Mouse (Mus musculus): Measurements from ENCODE around the gene Dynlt1f.
"Not testable (repeated sequence)": the region's sequence is repeated elsewhere in the genome, so short reads cannot be mapped to it uniquely, and the experiment has no call there.

Dynlt1f gene

DNA sequence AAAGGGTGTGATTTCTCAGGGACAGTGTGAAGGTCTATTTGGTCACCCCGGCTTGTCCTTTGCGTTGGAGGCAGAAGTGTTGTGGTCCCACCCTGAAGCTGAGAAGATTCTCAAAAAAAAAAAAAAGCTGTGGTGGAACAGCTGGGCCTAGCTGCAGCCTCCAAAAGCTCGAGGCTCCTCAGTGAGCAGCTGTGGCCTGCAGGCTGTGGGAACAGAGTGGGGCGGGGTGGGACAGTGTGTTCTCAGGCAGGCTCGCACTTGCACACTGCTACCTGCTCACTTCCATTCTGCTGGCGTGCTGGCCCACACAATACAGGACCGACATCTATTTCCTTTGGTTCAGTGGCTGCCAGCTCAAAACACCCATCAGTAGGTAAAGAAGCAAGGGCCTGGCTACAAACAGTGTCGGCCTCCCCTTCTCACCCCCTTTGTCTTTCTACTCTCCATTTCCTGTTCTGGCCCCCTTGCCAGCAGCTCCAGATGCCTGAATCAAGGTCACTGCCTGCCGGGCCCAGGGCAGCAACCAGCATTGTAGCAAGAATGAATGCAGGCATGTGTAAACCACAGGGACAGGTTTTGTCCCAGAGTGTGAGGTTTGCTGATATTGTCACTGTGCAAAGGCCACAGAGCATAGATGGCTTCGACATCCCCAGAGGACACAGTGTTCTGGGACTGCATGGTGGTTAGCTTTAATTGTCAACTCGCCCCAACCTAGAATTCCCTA, 5.6 kb upstream of the Dynlt1f start:
- DNase-seq (ENCODE audit: low spot score): peak; percentile 75

DNA sequence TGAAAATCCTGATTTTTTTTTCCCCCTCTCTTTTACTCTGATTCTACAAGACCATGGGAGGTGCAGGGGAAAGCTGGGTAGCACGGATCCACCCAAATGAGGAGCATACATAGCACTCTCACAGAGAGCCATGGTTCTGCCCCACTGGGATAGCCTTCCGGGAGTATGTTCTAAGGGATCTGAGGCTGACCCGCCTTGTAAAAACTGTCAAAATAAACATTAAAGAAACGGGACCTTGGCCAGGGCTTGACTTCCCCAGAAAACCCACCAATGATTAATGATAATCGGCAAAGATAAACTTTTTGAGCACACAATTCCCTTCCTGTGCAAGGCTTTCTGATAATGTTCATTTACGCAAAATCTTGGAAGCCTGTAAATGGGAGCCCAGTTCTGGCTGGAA, 4.9 kb upstream of the Dynlt1f start:
- DNase-seq (ENCODE audit: low spot score): not testable (repeated sequence)

- DNase-seq (ENCODE audit: low spot score): not testable (repeated sequence)
These were observed 3.1 kb upstream of the Dynlt1f start, which contains the start of gene Sytl3 for GRCm38 (mm10) chr17:6658801-6659200. TSS of gene Sytl3 (plus strand) at chr17:6659093.

DNA sequence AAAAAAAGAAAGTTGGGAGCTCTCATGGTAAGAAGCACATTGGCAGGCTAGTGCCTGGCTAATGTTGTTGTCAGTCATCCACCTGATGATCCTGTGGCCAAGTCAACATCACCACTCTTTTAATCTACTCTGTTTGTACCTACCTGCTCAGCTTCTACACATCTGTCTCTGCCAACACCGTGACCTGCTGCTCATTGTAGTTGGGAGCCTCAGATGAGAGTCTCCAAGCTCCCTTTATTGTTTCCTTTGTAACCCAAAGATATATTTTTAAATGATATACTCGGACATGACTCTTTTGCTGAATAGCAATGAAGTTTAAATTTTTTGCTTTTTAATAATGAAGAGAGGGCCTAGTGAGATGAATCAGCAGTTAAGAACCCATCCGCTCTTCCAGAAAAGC, 771 bp upstream of the Dynlt1f start:
- not testable (repeated sequence) for DNase-seq (ENCODE audit: low spot score)

GRCm38 (mm10) chr17:6655087-6655511, 601 bp downstream of the Dynlt1f start:
- peak; percentile 76 for DNase-seq (ENCODE audit: low spot score)

DNA sequence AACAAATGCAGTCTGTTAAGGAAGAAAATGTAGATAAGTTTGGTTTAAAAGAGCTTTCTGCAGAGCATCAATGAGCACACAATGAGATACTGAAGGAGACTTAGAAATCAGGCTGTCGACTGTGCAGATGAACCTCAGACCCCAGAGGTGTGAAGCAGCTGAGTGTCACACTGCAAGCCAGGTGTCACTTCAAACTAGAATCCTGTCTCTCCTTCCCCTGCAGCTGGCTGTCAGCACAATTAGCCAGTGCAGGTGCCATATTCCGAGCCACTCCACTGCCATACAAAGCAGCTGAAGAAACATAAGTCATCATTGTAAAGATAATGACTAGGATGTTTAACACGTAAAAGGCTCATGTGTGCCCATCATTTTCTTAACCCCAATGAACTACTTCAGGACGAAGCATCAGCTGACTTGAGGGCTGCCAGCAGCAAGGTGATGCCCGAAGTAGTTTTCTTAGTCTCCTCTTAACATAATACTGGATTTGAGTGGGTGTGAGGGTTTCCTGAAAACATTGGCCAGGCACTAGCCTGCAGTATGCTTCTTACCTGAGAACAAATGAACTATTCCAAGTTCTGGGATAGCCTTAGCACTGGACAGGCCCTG, 2.3 kb downstream of the Dynlt1f start:
- DNase-seq (ENCODE audit: low spot score): not testable (repeated sequence)

GRCm38 (mm10) chr17:6650904-6651565, 4.7 kb downstream of the Dynlt1f start:
- not testable (repeated sequence) for DNase-seq (ENCODE audit: low spot score)

DNA sequence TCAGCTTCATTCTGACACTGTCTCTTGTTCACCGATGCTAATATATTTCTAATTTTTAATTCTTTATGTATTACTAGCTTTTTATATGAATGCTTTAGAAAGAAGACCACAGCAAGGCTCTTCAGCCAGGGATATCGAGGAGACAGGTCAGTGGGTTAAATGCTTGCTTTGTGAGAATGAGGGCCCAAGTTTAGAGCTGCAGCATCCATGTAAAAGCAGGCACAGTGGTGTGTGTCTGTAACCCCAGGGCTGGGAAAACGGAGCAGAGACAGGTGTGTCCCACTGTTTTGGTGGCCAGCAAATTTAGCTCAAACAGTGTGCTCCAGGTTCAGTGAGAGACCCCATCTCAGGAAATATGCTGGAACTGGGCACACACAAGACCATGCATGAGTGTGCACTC, 8.2 kb downstream of the Dynlt1f start:
- DNase-seq (ENCODE audit: low spot score): not testable (repeated sequence)

- not testable (repeated sequence) for DNase-seq (ENCODE audit: low spot score)
These were observed 8.9 kb downstream of the Dynlt1f start for GRCm38 (mm10) chr17:6646841-6647240.

- not testable (repeated sequence) for DNase-seq (ENCODE audit: low spot score)
These were observed 10.0 kb downstream of the Dynlt1f start for GRCm38 (mm10) chr17:6645668-6646067.

- DNase-seq (ENCODE audit: low spot score): not testable (repeated sequence)
These were observed 11.0 kb downstream of the Dynlt1f start for GRCm38 (mm10) chr17:6644673-6645072.

- not testable (repeated sequence) for DNase-seq (ENCODE audit: low spot score)
These were observed 11.5 kb downstream of the Dynlt1f start for GRCm38 (mm10) chr17:6644210-6644609.

GRCm38 (mm10) chr17:6640771-6641429, 14.8 kb downstream of the Dynlt1f start:
- DNase-seq (ENCODE audit: low spot score): not testable (repeated sequence)

GRCm38 (mm10) chr17:6640044-6640637, 15.6 kb downstream of the Dynlt1f start:
- not testable (repeated sequence) for DNase-seq (ENCODE audit: low spot score)

- not testable (repeated sequence) for DNase-seq (ENCODE audit: low spot score)
These were observed 16.2 kb downstream of the Dynlt1f start for GRCm38 (mm10) chr17:6639486-6639885.

DNA sequence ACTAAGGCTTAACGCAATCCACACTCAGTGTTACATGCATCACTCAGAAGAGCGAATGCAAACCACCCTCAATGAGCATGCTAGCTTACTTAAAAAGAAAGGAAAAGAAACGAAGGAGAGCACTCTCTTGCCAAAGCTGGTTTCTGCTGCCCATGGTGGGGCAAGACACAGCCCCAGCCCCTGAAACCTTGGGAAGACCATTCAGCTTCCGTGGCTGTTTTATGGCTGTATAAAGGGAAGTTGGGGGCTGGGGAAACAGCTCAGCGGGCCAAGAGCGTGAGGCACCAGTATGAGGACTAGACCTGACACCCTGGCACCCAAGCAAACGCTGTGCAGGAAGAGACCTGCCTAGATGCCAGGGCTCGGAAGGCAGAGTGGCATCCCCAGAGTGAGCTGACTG, 17.3 kb downstream of the Dynlt1f start:
- not testable (repeated sequence) for DNase-seq (ENCODE audit: low spot score)

DNA sequence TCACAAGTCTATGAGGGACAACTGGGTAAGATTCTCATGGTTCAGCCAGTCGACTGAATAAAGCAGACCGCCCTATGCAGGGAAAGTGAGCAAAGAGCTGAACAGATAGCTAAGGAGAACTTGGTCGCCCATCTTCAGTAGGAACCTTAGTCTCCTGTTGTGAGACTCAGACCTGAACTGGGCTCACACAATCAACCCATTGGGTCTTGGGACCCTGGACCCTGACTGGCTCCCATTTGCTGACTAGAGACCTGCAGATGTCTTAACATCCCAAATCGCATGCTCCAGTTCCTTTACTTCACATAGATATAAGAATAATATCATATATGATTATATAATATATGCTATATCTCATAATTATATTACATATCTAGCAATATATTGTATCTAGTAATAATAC, 18.3 kb downstream of the Dynlt1f start:
- not testable (repeated sequence) for DNase-seq (ENCODE audit: low spot score)

DNA sequence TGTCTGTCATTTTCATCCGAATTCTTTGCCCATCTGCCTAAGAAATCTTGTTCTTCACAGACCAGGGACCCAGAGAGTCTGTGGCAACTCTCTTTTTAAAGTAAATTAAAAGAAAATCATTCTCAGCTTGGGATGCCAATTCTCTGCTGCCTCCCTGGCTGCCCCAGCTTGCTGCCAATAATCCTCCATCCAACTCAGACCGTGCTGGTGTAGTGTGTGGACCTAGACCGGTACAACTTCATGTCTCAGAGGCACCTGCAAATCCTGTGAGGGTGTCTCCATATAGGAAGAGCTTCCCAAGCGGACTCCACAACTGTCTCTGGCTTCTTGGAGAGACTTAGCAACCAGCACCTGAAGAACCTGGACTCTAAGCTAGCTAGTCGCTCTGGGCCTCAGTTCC, 18.8 kb downstream of the Dynlt1f start:
- DNase-seq (ENCODE audit: low spot score): no peak

DNA sequence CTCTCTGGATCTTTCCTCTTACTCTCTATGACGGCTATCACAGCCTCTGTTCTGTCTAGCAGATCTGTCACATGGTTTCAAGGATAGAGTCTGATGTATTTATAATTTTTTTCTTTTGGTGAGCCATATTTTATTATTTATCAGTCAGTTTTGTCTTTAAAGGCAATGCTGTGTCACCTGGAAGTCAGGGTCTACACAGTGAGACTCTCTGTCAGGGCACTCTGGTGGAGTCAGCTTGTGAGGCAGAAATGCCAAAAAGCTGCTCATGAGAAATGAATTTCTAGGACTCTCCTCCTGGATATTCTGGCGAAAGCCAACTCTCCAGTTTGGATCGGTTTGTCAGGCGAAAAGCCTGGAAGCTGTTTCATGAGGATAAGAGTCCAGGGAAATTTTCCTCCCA, 19.9 kb downstream of the Dynlt1f start:
- not testable (repeated sequence) for DNase-seq (ENCODE audit: low spot score)

GRCm38 (mm10) chr17:6632850-6633249, 22.9 kb downstream of the Dynlt1f start:
- DNase-seq (ENCODE audit: low spot score): not testable (repeated sequence)

- DNase-seq (ENCODE audit: low spot score): not testable (repeated sequence)
These were observed 25.3 kb downstream of the Dynlt1f start for GRCm38 (mm10) chr17:6630398-6630797.
